Mouse (Mus musculus) liver, adult 2 months (tissue): ENCODE measurements around the gene Mindy2.

Source experiments
- CTCF ChIP-seq: fragments of 200-500 bp; IDR thresholded peaks from 2 replicates; pipeline ENCODE4 v1.5.1; 2011; ENCODE audit warnings: low read depth, low read length, control low read depth
- POLR2A ChIP-seq: fragments of 200-500 bp; IDR thresholded peaks from 2 replicates; pipeline ENCODE4 v1.6.1; 2011; ENCODE audit warnings: low read length, control low read depth; ENCODE audit not compliant: insufficient read depth; ENCODE audit errors: extremely low read depth

DNA sequence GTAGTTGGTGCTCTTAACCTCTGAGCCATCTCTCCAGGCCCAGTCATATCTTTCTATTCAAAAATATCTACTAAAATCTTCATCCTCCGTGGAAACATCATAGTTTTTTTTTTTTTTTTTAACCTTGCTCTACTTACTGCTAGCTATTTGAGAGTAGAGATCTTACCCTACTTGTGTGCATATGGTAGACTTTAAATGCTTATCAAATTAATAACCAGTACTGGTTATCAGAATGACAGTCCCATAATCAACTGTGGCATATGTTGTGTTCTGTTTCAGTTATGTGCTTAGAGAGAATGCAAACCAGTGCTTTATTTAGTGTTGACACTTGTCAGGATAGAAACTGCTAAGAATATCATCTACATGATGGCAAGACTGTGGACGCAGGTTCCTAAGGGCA, 78.9 kb downstream of the Mindy2 start:
- no peak for TF ChIP-seq POLR2A
- no peak for TF ChIP-seq CTCF
